Mouse (Mus musculus) layer of hippocampus, postnatal 14 days (tissue): ENCODE results near the gene Rarg. TPM values are rescaled to one million over a fixed set of nuclear protein-coding genes. Genes with fewer than 3 reads are reported as not detected.
A peak's percentile ranks its signal among the peaks of the same experiment; 100 is the strongest.

Source experiments
- DNase-seq, 2 experiments: peaks; one replicate each; pipeline ENCODE4 v3.0.0; 2021 to 2022; ENCODE audit warnings: low spot score in 2 of 2, mixed read lengths in 1 of 2
- long read RNA-seq, 2 experiments: library from polyadenylated mRNA; stranded (forward); transcript quantifications; one replicate each; pipeline ENCODE4 v2.0.0; 2021
- total RNA-seq, 2 experiments: library from RNA; stranded (reverse); gene quantifications; 2 replicates each; pipeline ENCODE4 v1.2.3; 2021

Rarg gene
- 10 to 100 TPM in 1 of 2 experiments, 1 to 10 TPM in 1; 8.8 to 11.2 TPM for total RNA-seq
- long read RNA-seq, experiment 1, partial matches to known transcripts: 2 of 5 reads
- long read RNA-seq, experiment 1, other reads (novel, unspliced or antisense): 1 of 5 reads
- long read RNA-seq, experiment 2, partial matches to known transcripts: 0 of 3 reads
- long read RNA-seq, experiment 2, other reads (novel, unspliced or antisense): 1 of 3 reads

- no peak for DNase-seq
These were observed at the start of gene Rarg for GRCm38 (mm10) chr15:102257202-102258075. Gene Rarg, minus strand, starts transcription at chr15:102257517.

- DNase-seq: no peak
These were observed 45.2 kb upstream of the Rarg start for GRCm38 (mm10) chr15:102302542-102302941.

- DNase-seq: no peak
These were observed 39.2 kb upstream of the Rarg start for GRCm38 (mm10) chr15:102296368-102297006.

- peak; percentile 88 to 94 for DNase-seq
These were observed 38.5 kb upstream of the Rarg start, which contains the start of gene Espl1 for GRCm38 (mm10) chr15:102295633-102296367. Gene Espl1, plus strand, starts transcription at chr15:102296266.

- no peak for DNase-seq
These were observed 30.1 kb upstream of the Rarg start for GRCm38 (mm10) chr15:102287395-102287794.

- DNase-seq: no peak
These were observed 26.3 kb upstream of the Rarg start for GRCm38 (mm10) chr15:102283648-102284047.

- no peak for DNase-seq
These were observed 25.4 kb upstream of the Rarg start for GRCm38 (mm10) chr15:102282463-102283292.

GRCm38 (mm10) chr15:102280623-102281022, 23.3 kb upstream of the Rarg start:
- no peak for DNase-seq

GRCm38 (mm10) chr15:102279783-102280520, 22.6 kb upstream of the Rarg start:
- no peak for DNase-seq

GRCm38 (mm10) chr15:102279092-102279782, 21.9 kb upstream of the Rarg start, which contains the start of gene Mfsd5:
Gene Mfsd5, plus strand, starts transcription at chr15:102279454.
- DNase-seq: peak; percentile 85 to 86

GRCm38 (mm10) chr15:102278726-102279091, 21.4 kb upstream of the Rarg start:
- no peak for DNase-seq

- DNase-seq: no peak
These were observed 16.8 kb upstream of the Rarg start for GRCm38 (mm10) chr15:102273982-102274716.

GRCm38 (mm10) chr15:102271441-102271840, 14.1 kb upstream of the Rarg start:
- no peak for DNase-seq

GRCm38 (mm10) chr15:102270274-102270960, 13.1 kb upstream of the Rarg start, which contains the start of gene Gm9918:
Gene Gm9918, plus strand, starts transcription at chr15:102270563.
- no peak for DNase-seq

- no peak for DNase-seq
These were observed 8.2 kb upstream of the Rarg start for GRCm38 (mm10) chr15:102265548-102265947.

- DNase-seq: no peak
These were observed 5.7 kb upstream of the Rarg start for GRCm38 (mm10) chr15:102263037-102263436.

GRCm38 (mm10) chr15:102262582-102262981, 5.3 kb upstream of the Rarg start:
- no peak for DNase-seq
